Mouse (Mus musculus): ENCODE data around the gene Txndc11. TPM values are rescaled to one million over a fixed set of nuclear protein-coding genes. Genes with fewer than 3 reads are reported as not detected.

Gene Txndc11
- total and polyA plus RNA-seq, 3 experiments: 24.9 to 33.7 TPM; not detected in 1

DNA sequence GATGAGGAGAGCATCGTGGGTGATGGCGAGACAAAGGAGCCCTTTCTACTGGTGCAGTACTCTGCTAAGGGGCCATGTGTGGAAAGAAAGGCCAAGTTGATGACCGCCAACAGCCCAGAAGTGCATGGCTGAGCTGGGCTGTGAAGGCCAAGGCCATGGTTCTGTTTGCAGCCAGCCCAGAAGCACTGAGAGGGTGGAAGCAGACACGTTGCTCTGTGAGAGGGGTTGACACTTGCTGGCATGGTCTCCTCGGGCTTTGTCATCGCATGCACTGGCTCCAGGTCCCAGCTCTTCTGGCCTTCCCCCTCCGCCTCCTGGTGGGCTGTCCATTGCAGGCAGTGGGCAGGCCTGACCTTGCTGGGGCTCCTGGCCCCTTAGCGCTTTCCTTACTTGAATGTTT lies 62.0 kb downstream of the Txndc11 start:
- no peak overlapping the region for H3K4me3 ChIP-seq (ENCODE audit: control insufficient read depth in 1 of 2, insufficient read depth in 1 of 2, low read depth in 2 of 2, low read length in 2 of 2)
- TF ChIP-seq CTCF (IDR thresholded peaks at IDR 0.05 in 2 of 3, conservative IDR thresholded peaks at IDR 0.05 in 1 of 3; ENCODE audit: control insufficient read depth in 1 of 3, insufficient read depth in 1 of 3, low read depth in 2 of 3, low read length in 3 of 3, poor library complexity in 1 of 3, severe bottlenecking in 1 of 3): no peak
- no peak for TF ChIP-seq TBP (IDR thresholded peaks at IDR 0.05; ENCODE audit: low read depth, low read length)
- no peak for TF ChIP-seq GATA1 (IDR thresholded peaks at IDR 0.05; ENCODE audit: low read depth, low read length)
- no peak for TF ChIP-seq SMC3 (IDR thresholded peaks at IDR 0.05; ENCODE audit: low read depth, low read length)
- no peak for TF ChIP-seq ELF1 (IDR thresholded peaks at IDR 0.05; ENCODE audit: low read depth, low read length)
- no peak for TF ChIP-seq MAFK (IDR thresholded peaks at IDR 0.05; ENCODE audit: borderline replicate concordance, low read depth, low read length)
- no peak for TF ChIP-seq MAZ (IDR thresholded peaks at IDR 0.05; ENCODE audit: low read depth, low read length)
- TF ChIP-seq MXI1 (IDR thresholded peaks at IDR 0.05; ENCODE audit: low read depth, low read length): no peak
- TF ChIP-seq CHD1 (IDR thresholded peaks at IDR 0.05; ENCODE audit: low read depth, low read length): no peak
- TF ChIP-seq NELFE (IDR thresholded peaks at IDR 0.05; ENCODE audit: low read depth, low read length): no peak
- no peak for TF ChIP-seq KAT2A (conservative IDR thresholded peaks at IDR 0.05; ENCODE audit: low read depth, low read length)
- no peak for TF ChIP-seq SIN3A (IDR thresholded peaks at IDR 0.05; ENCODE audit: low read length)
- TF ChIP-seq ZC3H11A (IDR thresholded peaks at IDR 0.05; ENCODE audit: low read depth, low read length): no peak
- TF ChIP-seq JUND (IDR thresholded peaks at IDR 0.05; ENCODE audit: low read depth, low read length): no peak
- no peak for TF ChIP-seq ZKSCAN1 (IDR thresholded peaks at IDR 0.05; ENCODE audit: low read depth, low read length)
- no peak for TF ChIP-seq EP300 (IDR thresholded peaks at IDR 0.05; ENCODE audit: low read depth in 1 of 2, low read length in 2 of 2)
- peaks cover 3 to 4% of the 10 kb centered on the region in 2 experiments for H3K36me3 ChIP-seq (ENCODE audit: control insufficient read depth in 1 of 2, insufficient read depth in 2 of 2, low read length in 2 of 2)
- H3K9ac ChIP-seq (ENCODE audit: control insufficient read depth, low read depth, low read length, poor library complexity, severe bottlenecking): no peak overlapping the region
- no peak overlapping the region for H3K27ac ChIP-seq (ENCODE audit: control insufficient read depth, low read depth, low read length)
- no peaks in the 10 kb centered on the region for H3K27me3 ChIP-seq (ENCODE audit: control insufficient read depth in 1 of 2, insufficient read depth in 2 of 2, low read length in 2 of 2)
- DNase-seq (ENCODE audit: low read depth, low spot score): no peak
- H3K4me1 ChIP-seq (ENCODE audit: control insufficient read depth in 1 of 2, insufficient read depth in 2 of 2, low read length in 2 of 2): peaks cover under 1 to 2% of the 10 kb centered on the region in 2 experiments; a peak in 2 of 4 replicates
- no peaks in the 10 kb centered on the region for H3K79me2 ChIP-seq (ENCODE audit: control insufficient read depth, insufficient read depth, low read length, poor library complexity)
- H3K9me3 ChIP-seq (replicated peaks; ENCODE audit: insufficient read depth, low read length): no peaks in the 10 kb centered on the region

DNA sequence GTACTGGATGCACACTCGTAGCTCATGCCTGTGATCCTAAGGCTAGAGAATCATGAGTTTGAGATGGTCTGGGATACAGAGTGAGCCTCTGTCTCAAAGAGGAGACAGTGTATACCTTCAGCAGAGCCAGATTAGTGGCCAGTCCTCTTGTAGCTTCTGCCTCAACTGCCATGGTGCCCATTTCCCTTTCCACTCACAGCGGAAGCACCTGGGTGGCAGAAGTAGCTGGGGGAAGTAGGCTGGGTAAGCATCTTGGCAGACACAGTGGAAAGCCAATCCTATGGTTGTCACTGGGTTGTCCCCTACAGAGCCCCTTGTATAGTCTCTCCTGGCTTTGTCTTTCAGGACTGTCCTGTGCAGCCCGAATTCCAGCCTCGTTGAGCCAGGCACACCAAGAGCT lies 62.6 kb downstream of the Txndc11 start:
- H3K9me3 ChIP-seq (replicated peaks; ENCODE audit: insufficient read depth, low read length): no peaks in the 10 kb centered on the region
- peaks cover 0 to 3% of the 10 kb centered on the region in 2 experiments; a peak in 1 of 4 replicates for H3K4me1 ChIP-seq (ENCODE audit: control insufficient read depth in 1 of 2, insufficient read depth in 2 of 2, low read length in 2 of 2)
- no peaks in the 10 kb centered on the region for H3K79me2 ChIP-seq (ENCODE audit: control insufficient read depth, insufficient read depth, low read length, poor library complexity)
- DNase-seq (ENCODE audit: low read depth, low spot score): no peak
- no peak for TF ChIP-seq MAX (IDR thresholded peaks at IDR 0.05; ENCODE audit: low read length)
- TF ChIP-seq CHD2 (IDR thresholded peaks at IDR 0.05; ENCODE audit: low read length): no peak
- TF ChIP-seq TAL1 (IDR thresholded peaks at IDR 0.05; ENCODE audit: low read length): no peak
- TF ChIP-seq USF2 (IDR thresholded peaks at IDR 0.05; ENCODE audit: borderline replicate concordance in 1 of 2, insufficient read depth in 1 of 2, low read depth in 1 of 2, low read length in 2 of 2): no peak
- no peak for TF ChIP-seq BHLHE40 (IDR thresholded peaks at IDR 0.05; ENCODE audit: borderline replicate concordance, low read depth, low read length)
- no peak for TF ChIP-seq RAD21 (IDR thresholded peaks at IDR 0.05; ENCODE audit: low read depth, low read length)
- no peak for TF ChIP-seq ELF1 (IDR thresholded peaks at IDR 0.05; ENCODE audit: low read depth, low read length)
- TF ChIP-seq ZC3H11A (IDR thresholded peaks at IDR 0.05; ENCODE audit: low read depth, low read length): no peak
- no peak for TF ChIP-seq MXI1 (IDR thresholded peaks at IDR 0.05; ENCODE audit: low read depth, low read length)
- H3K36me3 ChIP-seq (ENCODE audit: control insufficient read depth in 1 of 2, insufficient read depth in 2 of 2, low read length in 2 of 2): peaks cover 0 to 2% of the 10 kb centered on the region in 2 experiments; a peak in 2 of 4 replicates
- no peak overlapping the region for H3K4me3 ChIP-seq (ENCODE audit: control insufficient read depth in 1 of 2, insufficient read depth in 1 of 2, low read depth in 2 of 2, low read length in 2 of 2)
- no peak overlapping the region for H3K9ac ChIP-seq (ENCODE audit: control insufficient read depth, low read depth, low read length, poor library complexity, severe bottlenecking)
- H3K27me3 ChIP-seq (ENCODE audit: control insufficient read depth in 1 of 2, insufficient read depth in 2 of 2, low read length in 2 of 2): no peaks in the 10 kb centered on the region
- no peak overlapping the region for H3K27ac ChIP-seq (ENCODE audit: control insufficient read depth, low read depth, low read length)
